Mouse (Mus musculus): ENCODE measurements at regions not wholly inside any gene's neighbourhood (a gene's known extent, or its start where the extent isn't known, plus 50 kb on each side); places are given as distances from the start of the nearest gene placed in this dataset.
A peak's percentile ranks its signal among the peaks of the same experiment; 100 is the strongest.

DNA sequence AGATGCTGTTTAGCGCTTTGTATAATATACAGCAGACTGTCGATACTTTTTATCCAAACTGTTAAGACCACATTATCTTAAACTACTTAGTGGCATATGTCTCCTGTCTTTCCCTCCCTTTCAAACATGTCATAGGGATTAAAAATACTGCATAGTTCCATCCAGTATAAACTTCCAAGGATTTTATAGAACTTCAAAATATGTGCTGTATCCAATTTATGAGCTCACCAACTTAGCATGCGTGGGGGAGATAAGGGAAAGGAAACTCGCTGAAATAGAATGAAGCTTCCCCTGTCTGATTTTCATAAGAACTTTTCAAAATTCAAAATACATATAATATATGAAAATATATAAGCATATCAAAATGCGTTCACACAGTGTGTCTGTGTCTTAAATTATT, 147.2 kb downstream of the BC067074 start:
- ATAC-seq (ENCODE audit: extremely low read depth, insufficient number of reproducible peaks, low FRiP score, low TSS enrichment), result no peak
- Histone ChIP-seq H3K9ac (no peak overlapping the region), H3K27me3 (replicated peaks) (no peaks in the 10 kb centered on the region), H3K4me1 (peaks cover 48% of the 10 kb centered on the region), H3K36me3 (no peaks in the 10 kb centered on the region), H3K4me3 (no peak overlapping the region), H3K4me2 (no peak overlapping the region), H3K27ac (replicated peaks) (peak overlapping the region; percentile 56), H3K9me3 (no peaks in the 10 kb centered on the region)
- 54% methylated on average over 5 of the region's 5 CpGs for WGBS

DNA sequence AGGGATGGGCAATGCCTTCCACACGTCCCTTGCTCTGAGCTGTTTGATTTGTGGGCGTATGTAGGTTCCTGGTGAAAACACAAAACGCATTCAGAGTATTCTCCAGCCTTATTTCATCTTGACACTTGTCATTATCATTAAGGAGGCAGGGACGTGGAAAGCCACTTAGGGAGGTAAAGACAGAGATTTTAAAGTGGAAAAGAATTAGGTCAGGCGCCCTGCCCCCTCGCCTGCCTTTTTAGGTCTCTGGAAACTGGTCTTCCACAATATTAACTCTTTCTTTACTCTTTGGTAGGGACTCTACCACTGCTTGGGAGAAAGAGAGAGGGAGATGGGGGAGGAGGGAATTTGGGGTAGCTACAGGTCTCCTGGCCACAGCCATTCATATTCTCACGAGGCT, 146.6 kb downstream of the BC067074 start:
- Histone ChIP-seq H3K9me3 (no peaks in the 10 kb centered on the region), H3K36me3 (no peaks in the 10 kb centered on the region), H3K9ac (no peak overlapping the region), H3K27me3 (replicated peaks) (no peaks in the 10 kb centered on the region), H3K4me1 (peaks cover 51% of the 10 kb centered on the region), H3K27ac (replicated peaks) (peak overlapping the region; percentile 56), H3K4me2 (0 out of 2 replicates have a peak overlapping the region, but pooled peaks have one; percentile 5), H3K4me3 (no peak overlapping the region)
- 28% methylated on average over 7 of the region's 7 CpGs for WGBS
- ATAC-seq (ENCODE audit: extremely low read depth, insufficient number of reproducible peaks, low FRiP score, low TSS enrichment), result no peak

DNA sequence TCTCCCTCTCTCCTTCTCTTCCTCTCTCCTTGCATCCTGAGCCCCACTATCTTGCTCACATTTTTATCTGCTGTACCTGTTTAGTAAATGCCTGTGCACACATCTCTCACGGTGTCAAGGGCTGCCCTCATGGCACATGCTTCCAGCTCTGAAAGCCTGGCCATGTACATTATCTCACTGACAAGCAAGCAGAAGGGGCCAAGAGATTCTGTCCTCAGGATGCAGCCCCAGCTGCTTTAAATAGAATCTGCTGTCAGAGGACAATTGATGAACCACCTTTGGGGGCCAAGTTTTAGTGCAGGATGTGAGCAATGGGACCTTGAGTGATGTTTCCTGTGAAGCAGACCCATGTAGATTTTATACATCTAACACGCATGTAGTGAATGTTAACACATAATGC, 145.9 kb downstream of the BC067074 start:
- 13% methylated on average over 2 of the region's 2 CpGs for WGBS
- peak overlapping the region; percentile 56 for H3K27ac ChIP-seq (replicated peaks)
- no peaks in the 10 kb centered on the region for H3K9me3 ChIP-seq
- H3K9ac ChIP-seq, result no peak overlapping the region
- H3K4me1 ChIP-seq, result peaks cover 51% of the 10 kb centered on the region
- H3K36me3 ChIP-seq, result no peaks in the 10 kb centered on the region
- ATAC-seq (ENCODE audit: extremely low read depth, insufficient number of reproducible peaks, low FRiP score, low TSS enrichment), result 0 out of 2 replicates have a peak, but pooled peaks have one; percentile 37
- H3K4me2 ChIP-seq, result 0 out of 2 replicates have a peak overlapping the region, but pooled peaks have one; percentile 5
- no peaks in the 10 kb centered on the region for H3K27me3 ChIP-seq (replicated peaks)
- no peak overlapping the region for H3K4me3 ChIP-seq

DNA sequence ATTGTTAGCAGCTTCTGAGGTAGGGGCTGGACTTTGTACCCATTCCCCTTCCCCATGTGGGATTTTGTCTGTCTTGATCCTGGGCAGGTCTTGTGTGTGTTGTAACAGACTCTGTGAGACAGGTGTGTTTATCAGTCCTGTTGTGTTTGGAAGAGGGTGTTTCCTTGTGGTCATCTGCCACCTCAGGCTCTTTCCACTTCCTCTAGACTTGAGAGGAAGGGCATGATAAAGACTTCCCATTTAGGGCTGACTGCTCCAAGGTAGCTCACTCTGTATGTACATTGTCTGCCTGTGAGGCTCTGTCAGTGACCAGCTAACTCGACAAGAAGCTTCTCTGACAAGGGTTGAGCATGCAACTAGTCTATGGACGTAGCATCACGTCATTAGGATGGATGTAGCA, 143.3 kb downstream of the BC067074 start:
- no peak overlapping the region for H3K4me3 ChIP-seq
- H3K4me1 ChIP-seq, result peaks cover 38% of the 10 kb centered on the region
- 74% methylated on average over 3 of the region's 3 CpGs for WGBS
- ATAC-seq (ENCODE audit: extremely low read depth, insufficient number of reproducible peaks, low FRiP score, low TSS enrichment), result no peak
- H3K36me3 ChIP-seq, result no peaks in the 10 kb centered on the region
- H3K9me3 ChIP-seq, result no peaks in the 10 kb centered on the region
- no peak overlapping the region for H3K27ac ChIP-seq (replicated peaks)
- no peak overlapping the region for H3K9ac ChIP-seq
- no peaks in the 10 kb centered on the region for H3K27me3 ChIP-seq (replicated peaks)
- no peak overlapping the region for H3K4me2 ChIP-seq

DNA sequence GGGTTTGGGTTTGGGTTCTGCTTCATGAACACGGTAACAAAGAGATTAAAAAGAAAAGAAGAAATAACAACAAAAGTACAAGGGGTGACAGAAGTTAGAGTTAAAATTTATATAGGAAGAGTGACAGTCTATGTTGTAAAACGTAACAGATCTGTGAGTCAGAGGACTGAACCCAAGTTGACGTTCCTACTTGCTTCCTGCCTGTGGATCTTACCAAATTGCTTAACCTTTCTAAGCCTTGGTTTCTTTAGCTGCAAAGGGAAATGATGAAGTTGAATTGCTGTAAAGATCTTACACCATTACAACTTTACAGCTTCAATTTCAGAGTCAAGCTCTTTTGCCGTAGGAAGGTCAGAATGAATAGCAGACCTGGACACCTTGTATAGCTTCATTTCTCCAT, 142.2 kb downstream of the BC067074 start:
- Histone ChIP-seq H3K4me3 (no peak overlapping the region), H3K9ac (no peak overlapping the region), H3K4me2 (no peak overlapping the region), H3K4me1 (peaks cover 29% of the 10 kb centered on the region), H3K9me3 (peaks cover 6% of the 10 kb centered on the region; the same call in 1 of the 2 replicates), H3K36me3 (no peaks in the 10 kb centered on the region), H3K27me3 (replicated peaks) (no peaks in the 10 kb centered on the region), H3K27ac (replicated peaks) (no peak overlapping the region)
- WGBS, result 78% methylated on average over 4 of the region's 4 CpGs
- no peak for ATAC-seq (ENCODE audit: extremely low read depth, insufficient number of reproducible peaks, low FRiP score, low TSS enrichment)

DNA sequence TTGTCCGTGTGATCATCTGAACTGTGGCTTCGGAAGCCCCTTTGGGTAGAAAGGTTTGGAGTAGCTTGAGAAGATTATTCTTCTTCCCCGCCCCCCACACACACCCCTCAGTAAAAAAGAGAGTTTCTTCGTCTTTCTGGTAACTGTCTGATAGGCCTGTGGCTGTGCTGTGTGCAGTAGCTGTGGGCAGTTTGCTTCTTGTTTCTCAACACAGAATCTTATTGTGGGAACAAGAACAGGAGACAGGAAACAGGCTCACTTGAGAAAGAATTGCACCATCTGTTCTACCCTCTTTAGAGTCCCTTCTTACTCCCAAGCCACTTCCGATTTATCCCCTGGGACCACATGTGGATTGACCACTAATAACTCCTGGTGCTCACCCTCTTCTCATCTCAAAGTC, 140.5 kb downstream of the BC067074 start:
- no peak overlapping the region for H3K9ac ChIP-seq
- ATAC-seq (ENCODE audit: extremely low read depth, insufficient number of reproducible peaks, low FRiP score, low TSS enrichment), result no peak
- no peak overlapping the region for H3K27ac ChIP-seq (replicated peaks)
- no peak overlapping the region for H3K4me3 ChIP-seq
- WGBS, result 72% methylated on average over 5 of the region's 5 CpGs
- H3K4me1 ChIP-seq, result peaks cover 14% of the 10 kb centered on the region
- no peaks in the 10 kb centered on the region for H3K36me3 ChIP-seq
- H3K9me3 ChIP-seq, result peaks cover 6% of the 10 kb centered on the region; the same call in 1 of the 2 replicates
- H3K4me2 ChIP-seq, result no peak overlapping the region
- H3K27me3 ChIP-seq (replicated peaks), result no peaks in the 10 kb centered on the region

DNA sequence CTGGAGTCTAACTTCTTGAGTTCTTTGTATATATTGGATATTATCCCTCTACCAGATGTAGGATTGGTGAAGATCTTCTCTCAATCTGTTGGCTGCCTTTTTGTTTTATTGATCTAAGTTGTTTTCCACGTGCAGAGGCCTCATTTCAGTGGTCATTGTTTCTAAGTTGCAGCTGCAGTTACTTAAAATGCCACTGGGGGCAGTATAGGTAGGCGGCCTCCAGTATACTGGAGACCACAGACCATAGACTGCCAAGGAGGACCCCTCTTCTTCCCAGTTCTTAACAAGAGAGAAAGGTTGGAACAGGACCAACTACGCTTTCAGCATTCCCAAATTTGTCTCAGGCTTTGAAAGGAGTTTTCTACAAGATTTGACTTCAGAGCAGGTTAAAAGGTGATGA, 136.7 kb downstream of the BC067074 start:
- no peak for ATAC-seq (ENCODE audit: extremely low read depth, insufficient number of reproducible peaks, low FRiP score, low TSS enrichment)
- 0 out of 2 replicates have a peak, but pooled peaks cover 12% of the 10 kb centered on the region for H3K4me1 ChIP-seq
- H3K9ac ChIP-seq, result no peak overlapping the region
- H3K27ac ChIP-seq (replicated peaks), result no peak overlapping the region
- H3K27me3 ChIP-seq (replicated peaks), result no peaks in the 10 kb centered on the region
- no peaks in the 10 kb centered on the region for H3K36me3 ChIP-seq
- H3K9me3 ChIP-seq, result peaks cover 6% of the 10 kb centered on the region; the same call in 1 of the 2 replicates
- no peak overlapping the region for H3K4me3 ChIP-seq
- WGBS, result 38% methylated on average over 3 of the region's 3 CpGs
- H3K4me2 ChIP-seq, result no peak overlapping the region
